Mouse (Mus musculus): ENCODE data around the gene Pqlc2.

GRCm38 (mm10) chr4:139343718-139344117, 33.2 kb upstream of the Pqlc2 start:
- TF ChIP-seq POLR2A (IDR thresholded peaks at IDR 0.05; ENCODE audit: borderline replicate concordance, control insufficient read depth, low read depth, low read length) (no peak), CTCF (IDR thresholded peaks at IDR 0.05; ENCODE audit: control insufficient read depth, insufficient read depth, low read length) (no peak)
